Mouse (Mus musculus): ENCODE results near the gene Numbl.
"Not testable (repeated sequence)": the region's sequence is repeated elsewhere in the genome, so short reads cannot be mapped to it uniquely, and the experiment has no call there.

The Numbl gene

DNA sequence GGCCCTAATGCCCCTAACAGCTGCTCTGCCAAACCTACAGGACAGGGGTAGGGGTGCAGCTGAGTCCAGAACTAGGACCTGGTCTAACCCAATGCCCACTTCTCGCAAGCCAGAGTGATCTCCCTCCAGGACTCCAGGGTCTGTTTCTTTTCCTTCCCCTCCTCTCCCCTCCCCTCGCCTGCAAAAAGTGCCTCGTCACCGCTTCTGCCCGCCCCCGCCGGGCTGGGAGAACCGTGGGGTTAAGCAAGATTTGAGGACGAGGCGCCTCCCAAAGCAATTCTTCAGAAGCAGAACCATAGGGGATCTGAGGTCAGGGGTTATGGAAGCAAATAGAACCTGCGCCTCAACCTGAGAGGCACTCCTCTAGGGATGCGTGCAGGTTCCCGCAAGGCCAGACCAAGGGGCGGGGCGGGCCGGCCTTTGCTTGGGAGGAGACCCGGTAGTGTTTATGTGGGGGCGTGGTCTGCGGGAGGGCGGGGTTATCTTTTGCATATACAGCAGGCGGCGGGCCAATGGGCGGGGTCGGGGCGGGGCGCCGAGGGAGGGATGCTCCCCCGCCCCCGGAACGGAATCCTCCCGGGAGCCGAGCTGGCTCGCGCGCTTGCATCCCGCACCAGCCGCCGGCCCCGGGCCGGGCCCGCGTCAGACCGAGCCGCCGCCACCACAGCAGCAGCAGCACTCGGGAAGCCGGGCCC lies at the start of gene Numbl:
Gene Numbl, plus strand, starts transcription at position 229 of the 695 bp plus-strand sequence.
- DNase-seq (ENCODE audit: low spot score): peak; percentile 93

GRCm38 (mm10) chr7:27212626-27213025 lies 45.6 kb upstream of the Numbl start:
- no peak for DNase-seq (ENCODE audit: low spot score)

DNA sequence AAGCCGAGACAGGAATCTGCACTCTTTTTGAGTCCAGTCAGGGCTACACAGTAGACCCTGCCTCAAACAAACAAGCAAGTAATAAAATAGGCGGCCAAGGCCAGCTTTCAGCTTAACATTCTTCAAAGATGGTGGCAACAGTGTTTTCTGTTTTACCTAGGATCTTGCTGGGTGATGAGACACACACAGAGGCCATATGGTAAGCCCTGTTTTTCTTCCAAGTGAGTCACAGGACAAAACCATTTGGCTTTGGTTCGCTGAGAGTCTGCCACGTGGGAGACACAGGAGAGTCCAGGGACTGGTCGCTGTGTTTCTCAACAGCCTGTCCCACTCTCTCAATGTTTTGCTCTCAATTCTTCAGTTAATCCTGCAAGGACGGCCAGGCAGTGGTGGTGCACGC lies 39.6 kb upstream of the Numbl start:
- DNase-seq (ENCODE audit: low spot score): no peak

DNA sequence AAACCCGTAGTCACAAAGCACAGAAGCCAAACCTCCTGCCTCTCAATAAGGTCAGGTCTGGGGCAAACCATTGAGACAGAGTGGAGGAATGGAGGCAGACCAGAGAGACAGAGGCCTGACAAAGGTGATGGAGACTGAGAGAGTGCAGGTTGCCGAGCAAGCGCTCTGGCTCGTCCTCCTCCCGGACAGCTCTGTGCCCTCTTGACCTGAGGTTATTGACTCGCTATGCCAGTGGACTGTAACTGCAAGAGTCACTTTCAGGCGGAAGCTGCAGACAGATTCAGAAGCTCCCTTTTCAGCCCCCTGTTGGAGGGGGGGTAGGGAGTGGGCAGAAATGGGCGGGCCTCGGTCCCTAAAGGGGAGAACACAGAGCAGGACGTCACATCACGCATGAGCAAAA lies 38.3 kb upstream of the Numbl start:
- DNase-seq (ENCODE audit: low spot score): no peak

GRCm38 (mm10) chr7:27221939-27222338 lies 36.3 kb upstream of the Numbl start:
- no peak for DNase-seq (ENCODE audit: low spot score)

DNA sequence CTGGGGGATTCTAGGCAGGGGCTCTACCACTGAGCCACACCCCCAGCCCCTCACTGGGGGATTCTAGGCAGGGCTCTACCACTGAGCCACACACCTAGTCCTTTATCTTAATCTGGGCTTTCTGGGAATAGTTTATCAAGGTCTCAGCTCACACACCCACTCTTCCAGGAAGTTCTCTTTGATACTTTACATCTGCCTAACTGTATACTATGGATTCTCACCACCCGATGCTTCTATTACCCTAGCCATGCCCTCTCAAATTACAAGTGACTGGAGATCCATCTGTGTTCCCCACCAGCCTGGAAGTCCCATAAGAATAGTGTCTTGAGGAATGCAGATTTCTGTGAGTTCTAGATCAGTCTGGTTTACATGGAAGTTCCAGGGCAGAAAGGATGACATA lies 35.7 kb upstream of the Numbl start:
- no peak for DNase-seq (ENCODE audit: low spot score)

GRCm38 (mm10) chr7:27224877-27225575 lies 33.2 kb upstream of the Numbl start:
- no peak for DNase-seq (ENCODE audit: low spot score)

GRCm38 (mm10) chr7:27227276-27227675 lies 31.0 kb upstream of the Numbl start:
- DNase-seq (ENCODE audit: low spot score): no peak

- no peak for DNase-seq (ENCODE audit: low spot score)
Measured at GRCm38 (mm10) chr7:27227676-27228075, 30.6 kb upstream of the Numbl start.

- DNase-seq (ENCODE audit: low spot score): peak; percentile 95
Measured at GRCm38 (mm10) chr7:27228281-27228821, 29.9 kb upstream of the Numbl start, which contains the start of gene Itpkc. Itpkc (minus strand) TSS chr7:27228661.

DNA sequence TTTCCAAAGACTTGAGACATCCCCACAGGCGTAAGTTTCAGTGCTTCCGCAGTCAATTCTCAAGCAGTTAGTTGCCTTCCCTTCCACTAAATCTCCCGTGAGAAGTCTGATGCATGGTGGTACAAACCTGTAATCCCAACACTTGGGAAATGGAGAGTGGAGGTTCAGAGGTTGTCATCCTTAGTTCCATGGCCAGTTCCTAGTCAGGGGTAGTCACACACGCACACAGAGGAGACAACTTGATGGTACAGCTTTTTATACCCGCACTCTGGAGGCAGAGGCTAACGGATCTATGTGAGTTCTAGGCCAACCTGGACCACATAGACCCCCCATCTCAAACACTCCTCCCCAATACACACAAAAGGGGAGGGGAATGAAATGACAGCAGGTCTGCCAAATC lies 29.4 kb upstream of the Numbl start:
- no peak for DNase-seq (ENCODE audit: low spot score)

DNA sequence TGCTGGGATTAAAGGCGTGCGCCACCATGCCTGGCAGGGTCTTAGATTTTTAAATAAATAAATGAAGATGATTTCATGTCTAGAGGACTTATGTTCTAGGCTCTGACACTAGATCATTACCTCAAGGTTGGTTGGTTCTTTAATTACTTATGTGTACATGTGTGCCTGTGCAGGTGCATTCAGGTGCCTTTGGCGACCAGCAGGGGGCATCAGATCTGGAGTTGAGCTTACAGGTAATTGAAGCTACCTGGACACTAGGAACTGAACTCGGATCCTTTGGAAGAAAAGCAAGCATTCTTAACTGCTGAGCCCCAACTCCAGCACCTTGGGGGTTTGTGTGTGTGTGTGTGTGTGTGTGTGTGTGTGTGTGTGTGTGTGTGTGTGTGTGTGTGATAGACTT lies 27.5 kb upstream of the Numbl start:
- no peak for DNase-seq (ENCODE audit: low spot score)

DNA sequence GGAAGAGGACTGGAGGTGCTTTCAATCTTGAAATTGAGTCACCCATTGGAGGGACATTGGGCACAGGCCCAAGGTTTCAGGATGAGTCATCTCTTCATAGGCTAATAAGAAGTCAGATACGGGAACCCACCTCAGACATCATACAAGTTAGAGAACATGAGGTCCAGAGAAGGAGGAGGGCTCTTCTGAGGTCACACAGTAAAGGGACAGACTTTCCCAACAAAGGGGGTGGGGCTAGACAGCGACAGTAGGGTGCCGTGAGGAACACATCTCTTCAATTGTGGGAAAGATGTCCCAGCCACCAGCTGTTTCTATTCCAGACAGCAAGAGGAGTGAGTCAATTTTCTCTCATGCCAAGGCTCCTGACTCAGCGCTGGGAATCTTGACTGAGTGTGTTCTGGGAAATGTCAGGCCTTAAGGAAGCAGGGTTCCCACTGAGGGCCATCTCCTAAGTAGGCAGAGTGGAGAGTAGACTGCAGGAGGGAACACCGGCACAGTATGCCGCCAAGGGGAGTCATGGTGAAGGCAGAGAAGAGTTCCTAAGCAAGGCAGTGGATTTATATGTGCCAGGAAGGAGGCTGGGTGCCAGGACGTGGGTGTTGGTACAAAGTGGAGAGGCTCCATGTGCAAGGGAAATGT lies 26.4 kb upstream of the Numbl start:
- DNase-seq (ENCODE audit: low spot score): no peak

DNA sequence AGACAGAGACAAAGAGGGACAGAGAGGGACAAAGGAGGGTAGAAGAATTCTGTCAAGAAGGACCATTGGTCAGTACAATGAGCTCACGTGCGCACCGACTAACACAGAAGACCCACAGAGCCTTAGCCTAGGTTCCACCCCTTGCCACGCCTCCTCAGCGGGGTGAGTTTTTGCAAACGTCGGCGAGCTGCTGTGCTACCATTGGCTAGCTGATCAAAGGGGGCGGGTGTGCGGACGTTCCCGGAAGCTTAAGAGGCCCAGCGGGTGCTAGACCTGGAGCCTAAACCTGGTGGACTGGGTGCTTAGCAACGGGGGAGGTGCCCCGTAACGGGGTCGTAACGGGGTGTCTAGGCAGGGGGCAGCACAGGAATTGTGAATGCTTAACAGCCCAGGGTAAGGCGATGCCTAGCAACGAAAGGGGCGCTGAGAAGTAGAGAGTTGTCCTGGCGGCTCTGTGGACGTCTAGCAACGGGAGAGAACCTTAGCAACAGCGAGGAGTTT lies 25.4 kb upstream of the Numbl start, which contains the start of gene Coq8b:
Gene Coq8b, plus strand, starts transcription at position 243 of the 501 bp plus-strand sequence.
- DNase-seq (ENCODE audit: low spot score): peak; percentile 97

DNA sequence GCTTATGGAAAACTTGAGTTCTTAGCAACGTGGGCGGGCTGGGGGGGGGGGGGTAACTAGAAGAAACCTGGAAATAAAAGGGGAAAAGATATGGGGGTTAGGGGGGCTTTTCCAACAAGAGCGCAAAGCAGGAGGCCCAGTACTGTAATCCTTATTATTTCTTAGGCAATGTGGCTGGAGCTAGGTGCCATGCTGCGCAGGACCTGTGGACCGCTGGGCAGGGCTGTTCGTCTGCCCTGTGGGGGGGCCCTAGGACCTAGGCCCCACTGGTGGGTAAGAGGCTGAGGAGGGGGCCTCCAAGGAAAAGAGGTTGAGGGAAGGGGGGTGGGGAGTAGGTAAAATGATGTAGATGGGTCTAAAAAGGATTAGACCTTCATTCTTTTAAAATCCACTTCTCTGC lies 24.9 kb upstream of the Numbl start:
- DNase-seq (ENCODE audit: low spot score): no peak

DNA sequence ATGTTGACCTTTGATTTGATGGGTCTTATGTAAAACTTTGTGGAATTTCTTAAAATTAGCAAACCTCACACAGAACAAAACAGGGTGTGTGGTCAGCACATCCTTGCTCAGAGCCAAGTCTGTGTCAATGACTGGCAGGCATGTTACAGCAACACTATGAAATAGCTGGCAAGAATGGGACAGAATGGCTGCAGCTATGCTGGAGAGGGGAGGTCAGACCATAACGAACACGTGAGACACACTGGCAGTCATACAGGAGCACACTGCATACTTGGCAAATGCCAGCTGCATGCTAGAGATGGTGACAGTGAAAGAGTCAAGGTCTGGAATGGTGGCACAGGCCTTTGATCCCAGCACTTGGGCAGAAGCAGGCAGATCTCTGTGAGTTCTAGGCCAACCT lies 22.5 kb upstream of the Numbl start:
- DNase-seq (ENCODE audit: low spot score): no peak

DNA sequence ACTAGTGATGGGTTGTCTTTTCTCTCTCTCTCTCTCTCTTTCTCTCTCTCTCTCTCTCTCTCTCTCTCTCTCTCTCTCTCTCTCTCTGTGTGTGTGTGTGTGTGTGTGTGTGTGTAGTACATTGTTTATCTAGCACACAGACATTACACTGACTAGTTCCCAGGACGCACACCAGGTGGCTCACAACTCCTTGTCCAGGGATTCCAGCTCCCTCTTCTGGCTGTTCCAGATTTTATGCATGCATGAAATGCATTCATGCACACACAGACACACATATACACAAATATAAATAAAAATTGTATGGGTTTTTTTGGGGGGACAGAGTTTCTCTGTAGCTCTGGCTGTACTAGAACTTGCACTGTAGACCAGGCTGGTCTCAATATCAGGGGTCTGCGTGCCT lies 20.7 kb upstream of the Numbl start:
- DNase-seq (ENCODE audit: low spot score): no peak

GRCm38 (mm10) chr7:27238568-27238967 lies 19.7 kb upstream of the Numbl start:
- no peak for DNase-seq (ENCODE audit: low spot score)

- DNase-seq (ENCODE audit: low spot score): no peak
Measured at GRCm38 (mm10) chr7:27243211-27243610, 15.0 kb upstream of the Numbl start.

DNA sequence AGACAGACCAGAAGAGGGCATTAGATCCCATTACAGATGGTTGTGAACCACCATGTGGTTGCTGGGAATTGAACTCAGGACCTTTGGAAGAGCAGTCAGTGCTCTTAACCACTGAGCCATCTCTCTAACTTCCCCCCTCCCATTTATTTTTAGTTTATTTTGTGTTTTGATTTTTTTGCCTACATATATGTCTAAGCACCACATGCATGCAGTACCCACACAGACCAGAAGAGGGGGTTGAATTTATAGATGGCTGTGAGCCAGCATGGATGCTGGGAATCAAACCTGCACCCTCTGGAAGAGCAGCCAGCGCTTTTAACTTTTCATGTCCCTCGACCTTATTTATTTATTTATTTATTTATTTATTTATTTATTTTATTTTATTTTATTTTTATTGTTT lies 14.1 kb upstream of the Numbl start:
- DNase-seq (ENCODE audit: low spot score): not testable (repeated sequence)

DNA sequence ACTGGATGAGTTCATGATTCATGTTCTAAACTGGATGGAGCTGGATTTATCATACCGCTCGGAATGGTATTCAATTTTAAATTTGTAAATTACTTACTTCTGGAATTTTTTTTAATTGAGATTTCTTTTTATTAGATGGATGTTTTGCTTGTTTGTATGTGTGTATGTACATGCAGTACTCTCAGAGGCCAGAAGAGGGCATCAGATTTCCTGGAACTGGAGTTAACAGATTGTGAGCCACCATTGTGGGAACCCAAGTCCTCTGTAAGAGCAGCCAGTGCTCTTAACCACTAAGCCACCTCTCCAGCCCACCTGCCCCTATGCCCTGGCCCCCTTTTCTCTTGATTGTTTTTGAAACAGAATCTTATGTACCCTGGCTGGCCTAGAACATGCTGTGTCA lies 9.1 kb upstream of the Numbl start:
- DNase-seq (ENCODE audit: low spot score): no peak

DNA sequence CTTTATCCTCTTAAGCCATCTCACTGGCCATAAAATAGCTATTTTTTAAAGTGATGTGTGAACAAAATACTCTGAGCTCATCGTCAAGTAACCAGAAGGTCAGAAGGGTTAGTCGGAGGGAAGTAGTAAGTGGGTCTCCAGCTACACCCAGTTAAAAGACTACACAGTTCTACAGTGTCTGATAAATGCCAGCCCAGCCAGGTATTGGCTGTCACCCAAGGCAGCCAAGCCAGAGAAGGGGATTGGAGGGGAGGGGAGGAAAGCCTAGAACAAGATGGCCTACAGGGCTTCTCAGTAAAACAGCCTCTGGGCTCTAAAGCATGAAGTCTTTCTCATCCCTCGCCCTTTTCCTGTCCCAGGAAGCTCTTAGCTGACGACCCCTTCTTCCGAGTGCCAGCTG lies 8.3 kb upstream of the Numbl start:
- DNase-seq (ENCODE audit: low spot score): no peak

DNA sequence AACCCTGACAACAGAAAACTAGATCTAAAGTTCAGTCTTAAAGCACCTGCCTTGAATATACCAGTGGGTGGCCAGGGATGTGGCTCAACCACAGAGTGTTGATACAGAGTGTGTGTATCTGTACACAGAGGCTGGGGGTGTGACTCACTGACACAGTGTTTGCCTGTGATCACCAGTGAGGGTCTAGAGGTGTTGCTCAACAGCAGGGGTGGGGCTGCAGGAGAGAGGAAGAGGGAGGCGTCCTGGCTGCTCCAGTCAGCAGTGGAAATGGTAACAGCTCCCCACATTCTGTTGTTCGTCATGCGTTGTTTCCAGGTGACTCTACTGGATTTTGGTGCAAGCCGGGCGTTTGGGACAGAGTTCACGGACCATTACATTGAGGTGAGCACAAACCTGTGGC lies 6.3 kb upstream of the Numbl start:
- peak; percentile 84 for DNase-seq (ENCODE audit: low spot score)

Measured in yolk sac, embryonic 10.5 days (tissue).